Mouse (Mus musculus) hindbrain, embryonic 11.5 days (tissue): Measurements from ENCODE around the gene Sct. TPM values are rescaled to one million over a fixed set of nuclear protein-coding genes. Genes with fewer than 3 reads are reported as not detected.

ENCODE experiments used
- ATAC-seq: fragments of 200-750 bp; cut with Nextera tagmentation; 2 replicates; pipeline ENCODE4 v1.8.0; 2017; ENCODE audit warnings: mild to moderate bottlenecking, moderate TSS enrichment, moderate library complexity; ENCODE audit not compliant: low FRiP score
- DNase-seq: peaks from one replicate; pipeline ENCODE4 v3.0.0-alpha.2; 2015; ENCODE audit warnings: low spot score
- H3K27ac ChIP-seq: fragments of 300-500 bp; sonication (generic); 2 replicates; pipeline ENCODE4 v1.5.1; 2014; ENCODE audit warnings: mild to moderate bottlenecking, low read depth, low read length
- H3K27me3 ChIP-seq: fragments of 300-500 bp; sonication (generic); 2 replicates; pipeline ENCODE4 v1.6.1; 2014; ENCODE audit warnings: mild to moderate bottlenecking, low read length, moderate library complexity, mixed read lengths; ENCODE audit not compliant: control insufficient read depth, insufficient read depth
- H3K36me3 ChIP-seq: fragments of 300-500 bp; sonication (generic); 2 replicates; pipeline ENCODE4 v1.6.1; 2014; ENCODE audit warnings: mild to moderate bottlenecking, low read length, moderate library complexity, mixed read lengths; ENCODE audit not compliant: control insufficient read depth, insufficient read depth
- H3K4me1 ChIP-seq: fragments of 300-500 bp; sonication (generic); replicated peaks from 2 replicates; pipeline ENCODE4 v1.6.1; 2014; ENCODE audit warnings: low read length, mixed read lengths; ENCODE audit not compliant: control insufficient read depth, insufficient read depth
- H3K4me2 ChIP-seq: fragments of 300-500 bp; sonication (generic); replicated peaks from 2 replicates; pipeline ENCODE4 v1.6.1; 2014; ENCODE audit warnings: mild to moderate bottlenecking, low read depth, low read length
- H3K4me3 ChIP-seq: fragments of 300-500 bp; sonication (generic); 2 replicates; pipeline ENCODE4 v1.5.1; 2014; ENCODE audit warnings: low read depth, low read length
- H3K9ac ChIP-seq: fragments of 300-500 bp; sonication (generic); 2 replicates; pipeline ENCODE4 v1.6.1; 2014; ENCODE audit warnings: low read depth, low read length
- H3K9me3 ChIP-seq: fragments of 300-500 bp; sonication (generic); 2 replicates; pipeline ENCODE4 v1.6.1; 2016; ENCODE audit warnings: low read length; ENCODE audit not compliant: control insufficient read depth
- WGBS: fragments of 180-500 bp; shearing (Covaris S2); extraction: QIAGEN DNeasy Blood & Tissue Kit; methylation state at CpG from one replicate; pipeline ENCODE4 v1.1.7; 2014; 5-methylcytosine and 5-hydroxymethylcytosine counted together
- polyA plus RNA-seq: library from polyadenylated mRNA; unstranded; fragments of >200 nt; fragmentation: Nextera tagmentation; extraction: Ambion mirVana; gene quantifications from 2 replicates; pipeline ENCODE4 v1.2.1, GENCODE M21; 2014

Gene Sct
- 4.8 and 5.1 TPM in 2 replicates for polyA plus RNA-seq

- Histone ChIP-seq H3K27ac (no peak within 1 kb of the TSS), H3K9me3 (no peaks in the 10 kb centered on the region), H3K4me1 (peaks cover 5% of the 10 kb centered on the region; the same call in 1 of the 2 replicates), H3K9ac (peak within 1 kb of the TSS; percentile 39), H3K4me3 (peak within 1 kb of the TSS; percentile 38), H3K27me3 (0 out of 2 replicates have a peak, but pooled peaks cover 3% of the 10 kb centered on the region), H3K4me2 (peak within 1 kb of the TSS; percentile 87), H3K36me3 (no peaks in the 10 kb centered on the region)
- WGBS: 2% methylated on average over 42 of the region's 46 CpGs
- ATAC-seq (peak; percentile 73), DNase-seq (peak; percentile 72)
Measured at GRCm38 (mm10) chr7:141278766-141279590, at the start of gene Sct. TSS of gene Sct (minus strand) at chr7:141279133.

GRCm38 (mm10) chr7:141328373-141328990, 49.5 kb upstream of the Sct start:
- DNase-seq (no peak), ATAC-seq (peak; percentile 37)
- peaks cover 2% of the 10 kb centered on the region; the same call in 1 of the 2 replicates for H3K36me3 ChIP-seq
- no peaks in the 10 kb centered on the region for H3K27me3 ChIP-seq
- no peaks in the 10 kb centered on the region for H3K9me3 ChIP-seq
- peak overlapping the region; percentile 95 for H3K9ac ChIP-seq
- WGBS: 19% methylated on average over 24 of the region's 24 CpGs
- peak overlapping the region; percentile 99 for H3K27ac ChIP-seq
- peaks cover 11% of the 10 kb centered on the region for H3K4me1 ChIP-seq
- H3K4me3 ChIP-seq: peak overlapping the region; percentile 68
- peak overlapping the region; percentile 97 for H3K4me2 ChIP-seq

- peaks cover 5% of the 10 kb centered on the region; the same call in 1 of the 2 replicates for H3K36me3 ChIP-seq
- ATAC-seq (peak; percentile 96), DNase-seq (peak; percentile 98)
- no peaks in the 10 kb centered on the region for H3K27me3 ChIP-seq
- H3K4me2 ChIP-seq: peak within 1 kb of the TSS; percentile 97
- peak within 1 kb of the TSS; percentile 68 for H3K4me3 ChIP-seq
- H3K9me3 ChIP-seq: no peaks in the 10 kb centered on the region
- peak within 1 kb of the TSS; percentile 99 for H3K27ac ChIP-seq
- under 1% methylated on average over 105 of the region's 105 CpGs for WGBS
- peak within 1 kb of the TSS; percentile 95 for H3K9ac ChIP-seq
- peaks cover 11% of the 10 kb centered on the region for H3K4me1 ChIP-seq
Measured at GRCm38 (mm10) chr7:141327469-141328372, 48.8 kb upstream of the Sct start, which contains the start of the genes Deaf1 and Tmem80. TSS of gene Deaf1 (minus strand) at chr7:141327690. TSS of gene Tmem80 (plus strand) at chr7:141327739.

- WGBS: 6% methylated on average over 34 of the region's 35 CpGs
- Histone ChIP-seq H3K4me3 (peak overlapping the region; percentile 68), H3K4me2 (peak overlapping the region; percentile 97), H3K36me3 (peaks cover 9% of the 10 kb centered on the region), H3K27ac (peak overlapping the region; percentile 99), H3K9me3 (no peaks in the 10 kb centered on the region), H3K9ac (peak overlapping the region; percentile 95), H3K4me1 (peaks cover 11% of the 10 kb centered on the region), H3K27me3 (no peaks in the 10 kb centered on the region)
- ATAC-seq (peak; percentile 41), DNase-seq (peak; percentile 34)
Measured at GRCm38 (mm10) chr7:141326546-141327446, 47.9 kb upstream of the Sct start.

- 96% methylated on average over 1 of the region's 1 CpGs for WGBS
- ATAC-seq: no peak
- H3K9ac ChIP-seq: no peak overlapping the region
Measured at GRCm38 (mm10) chr7:141324686-141325085, 45.8 kb upstream of the Sct start.

GRCm38 (mm10) chr7:141319446-141319845, 40.5 kb upstream of the Sct start:
- Histone ChIP-seq H3K4me3 (no peak overlapping the region), H3K9me3 (no peaks in the 10 kb centered on the region), H3K27me3 (no peaks in the 10 kb centered on the region), H3K36me3 (peaks cover 23% of the 10 kb centered on the region), H3K4me1 (no peaks in the 10 kb centered on the region), H3K27ac (no peak overlapping the region), H3K9ac (no peak overlapping the region), H3K4me2 (no peak overlapping the region)
- WGBS: 88% methylated on average over 2 of the region's 2 CpGs
- DNase-seq: no peak
- no peak for ATAC-seq

More at GRCm38 (mm10) chr7:141324686-141325085, 45.8 kb upstream of the Sct start:
- Histone ChIP-seq H3K4me3 (no peak overlapping the region), H3K4me2 (no peak overlapping the region), H3K27me3 (no peaks in the 10 kb centered on the region), H3K4me1 (peaks cover 11% of the 10 kb centered on the region), H3K9me3 (no peaks in the 10 kb centered on the region), H3K36me3 (peaks cover 15% of the 10 kb centered on the region), H3K27ac (no peak overlapping the region)
- DNase-seq: no peak

GRCm38 (mm10) chr7:141317619-141318132, 38.7 kb upstream of the Sct start:
- no peaks in the 10 kb centered on the region for H3K4me1 ChIP-seq
- H3K36me3 ChIP-seq: peaks cover 27% of the 10 kb centered on the region
- no peak for DNase-seq
- no peak overlapping the region for H3K9ac ChIP-seq
- no peak overlapping the region for H3K27ac ChIP-seq
- H3K9me3 ChIP-seq: no peaks in the 10 kb centered on the region
- no peak overlapping the region for H3K4me3 ChIP-seq
- 79% methylated on average over 1 of the region's 1 CpGs for WGBS
- H3K4me2 ChIP-seq: no peak overlapping the region
- no peaks in the 10 kb centered on the region for H3K27me3 ChIP-seq
- no peak for ATAC-seq
